Mouse (Mus musculus): Measurements from ENCODE around the gene Arfrp1. TPM values are rescaled to one million over a fixed set of nuclear protein-coding genes. Genes with fewer than 3 reads are reported as not detected.

Gene Arfrp1
- 10 to 100 TPM; 37.9 to 48.2 TPM for total RNA-seq (2021)
- long read RNA-seq, experiment 1, transcript Arfrp1-203 (8 exons, 2,447 nt) = major isoform, 37 of 63 reads
- long read RNA-seq, experiment 1, partial matches to known transcripts = 3 of 63 reads
- long read RNA-seq, experiment 1, other reads (novel, unspliced or antisense) = 19 of 63 reads
- long read RNA-seq, experiment 2, transcript Arfrp1-203 (8 exons, 2,447 nt) = major isoform, 12 of 31 reads
- long read RNA-seq, experiment 2, partial matches to known transcripts = 3 of 31 reads
- long read RNA-seq, experiment 2, other reads (novel, unspliced or antisense) = 15 of 31 reads

DNA sequence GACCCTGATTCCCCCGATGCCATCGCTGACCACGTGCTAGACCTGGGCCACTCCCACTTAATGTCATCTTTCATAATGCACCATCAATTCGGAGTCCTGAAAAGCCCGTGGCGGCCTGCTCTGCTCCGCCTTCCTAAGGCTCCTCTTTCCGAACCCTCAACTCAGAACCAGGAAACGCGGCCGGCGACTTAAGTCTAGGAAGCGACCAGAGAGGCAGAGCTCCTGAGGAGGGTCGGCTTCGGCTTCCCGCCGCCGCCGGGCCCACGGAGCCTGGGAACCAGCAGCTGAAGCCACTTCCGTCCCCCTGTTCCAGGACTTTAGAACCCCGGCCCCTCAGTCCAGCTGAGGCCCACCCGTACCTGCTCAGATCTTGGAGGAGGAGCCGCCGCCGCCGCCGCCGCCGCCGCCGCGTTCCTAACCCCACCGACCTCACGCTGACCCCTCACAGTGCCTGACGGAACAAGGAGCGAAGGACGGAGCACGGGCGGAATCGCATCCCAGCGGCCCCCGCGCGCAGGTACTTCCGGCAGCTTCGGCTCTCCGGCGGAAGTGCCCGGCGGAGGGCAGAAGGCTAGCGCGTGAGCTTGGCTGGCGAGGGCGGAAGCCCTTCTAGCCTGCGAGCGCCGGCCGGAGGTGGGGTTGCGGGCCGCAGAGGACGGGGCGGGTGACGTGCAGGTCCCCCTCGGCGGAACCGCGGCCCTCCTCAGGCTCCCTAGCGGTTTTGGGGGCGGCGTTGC is at the start of gene Arfrp1, which contains the start of gene Zgpat:
Gene Arfrp1 (minus strand): TSS at position 545 of the 737 bp plus-strand sequence.
Gene Zgpat (plus strand): TSS at position 69 of the 737 bp plus-strand sequence.
- DNase-seq = peak; percentile 93

DNA sequence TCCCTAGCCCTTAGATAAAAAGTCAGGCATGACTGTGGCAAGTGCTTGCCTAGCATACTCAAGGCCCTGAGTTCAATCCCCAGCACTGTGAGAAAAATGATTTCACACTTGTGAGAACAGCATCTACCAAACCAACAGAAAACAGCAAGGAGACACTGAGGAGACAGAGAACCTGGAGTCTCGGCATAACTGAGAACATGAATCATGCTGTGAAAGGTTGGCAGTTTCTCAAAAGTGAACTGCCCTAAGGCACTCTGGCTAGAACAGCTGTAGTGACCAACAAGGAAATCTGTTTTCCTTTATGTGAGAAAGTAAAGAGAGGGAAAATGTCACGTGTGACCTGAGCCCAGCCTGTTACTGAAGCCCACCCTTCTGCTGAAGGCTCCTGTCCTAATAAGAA is 47.9 kb upstream of the Arfrp1 start:
- no peak for DNase-seq

DNA sequence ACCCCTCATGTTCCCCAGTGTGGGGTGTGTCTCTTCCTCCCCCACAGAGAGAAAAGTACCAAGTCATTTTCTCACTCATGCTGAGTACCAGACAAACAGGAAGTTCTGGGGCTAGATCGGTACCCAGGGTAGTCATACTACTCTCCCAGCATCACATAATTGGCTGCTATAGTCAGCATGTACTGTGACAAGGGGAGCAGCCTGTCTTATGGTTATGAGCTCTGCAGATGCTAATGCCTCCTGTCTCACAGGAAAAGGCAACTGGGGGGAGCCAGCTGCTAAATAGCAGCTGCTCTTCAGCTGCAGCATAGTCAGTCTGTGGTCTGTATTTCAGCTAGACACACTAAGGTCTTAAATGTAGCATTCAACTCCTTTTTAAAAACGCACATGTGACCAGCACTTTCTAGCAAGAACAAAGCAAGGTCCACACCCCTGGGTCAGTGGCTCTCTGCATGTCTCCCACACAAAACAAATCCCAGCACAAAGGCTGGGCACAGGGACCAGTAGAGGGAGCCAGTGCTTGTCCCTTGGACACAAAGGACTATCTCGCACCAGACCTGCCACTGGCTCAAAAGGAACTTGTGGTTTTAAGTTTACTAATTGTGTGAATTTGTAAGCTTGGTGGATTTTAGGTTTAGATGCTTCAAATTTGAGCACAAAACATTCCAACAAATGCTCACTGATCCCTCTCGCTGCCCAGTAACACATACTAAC is 45.7 kb upstream of the Arfrp1 start:
- peak; percentile 84 for DNase-seq

DNA sequence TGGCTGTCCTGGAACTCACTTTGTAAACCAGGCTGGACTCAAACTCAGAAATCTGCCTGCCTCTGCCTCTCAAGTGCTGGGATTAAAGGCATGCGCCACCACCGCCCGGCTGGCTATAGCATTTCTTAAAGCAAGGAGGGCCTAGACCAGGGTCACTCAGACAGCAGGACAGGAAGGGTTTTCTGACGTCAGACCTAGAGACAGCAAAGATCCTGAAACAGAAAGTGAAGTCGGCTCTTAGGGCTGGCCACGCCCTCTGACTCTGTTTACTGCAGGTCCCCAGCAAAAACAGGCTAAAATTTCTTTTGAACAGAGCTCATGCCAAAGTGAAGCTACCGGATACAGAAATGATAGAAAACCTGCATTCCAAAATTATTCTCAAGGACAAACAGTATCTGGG is 44.4 kb upstream of the Arfrp1 start:
- DNase-seq = no peak

DNA sequence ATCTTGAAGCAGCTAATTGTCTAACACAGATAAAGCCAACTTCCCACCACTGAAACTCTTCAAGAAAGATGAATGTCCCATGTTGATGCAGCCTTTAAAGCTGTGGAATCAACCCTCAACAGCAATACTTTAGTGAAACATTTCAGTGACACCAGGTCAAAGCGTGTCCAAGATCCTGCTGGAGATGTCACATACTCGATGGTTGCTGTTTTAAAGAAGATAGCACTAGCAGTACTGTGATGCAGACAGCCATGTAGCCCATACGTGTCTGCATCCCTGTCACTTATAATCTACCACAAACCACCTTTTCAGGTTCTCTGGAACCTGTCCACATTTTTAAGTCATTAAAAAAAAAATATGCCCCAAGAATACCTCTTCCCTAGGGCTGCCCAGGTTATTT is 38.5 kb upstream of the Arfrp1 start:
- DNase-seq = no peak

DNA sequence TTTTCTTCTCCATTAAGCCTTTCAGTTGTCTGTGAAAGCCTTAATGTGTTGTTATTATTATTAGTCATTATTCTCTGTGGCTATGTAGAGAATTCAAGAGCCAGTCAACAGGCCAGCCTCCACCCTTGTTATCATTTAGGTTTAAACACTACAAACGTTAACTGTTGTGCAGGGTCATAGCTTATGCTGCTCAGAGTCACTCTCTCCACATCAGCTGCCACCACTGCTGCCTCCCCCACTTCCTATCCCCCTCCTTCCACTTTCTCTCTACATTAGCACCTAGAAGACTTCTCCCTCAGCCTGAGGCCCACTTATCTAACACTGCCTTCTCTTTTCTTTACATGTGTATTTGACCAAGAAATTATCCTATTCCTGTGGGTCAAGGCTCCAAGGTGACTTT is 36.3 kb upstream of the Arfrp1 start:
- no peak for DNase-seq

DNA sequence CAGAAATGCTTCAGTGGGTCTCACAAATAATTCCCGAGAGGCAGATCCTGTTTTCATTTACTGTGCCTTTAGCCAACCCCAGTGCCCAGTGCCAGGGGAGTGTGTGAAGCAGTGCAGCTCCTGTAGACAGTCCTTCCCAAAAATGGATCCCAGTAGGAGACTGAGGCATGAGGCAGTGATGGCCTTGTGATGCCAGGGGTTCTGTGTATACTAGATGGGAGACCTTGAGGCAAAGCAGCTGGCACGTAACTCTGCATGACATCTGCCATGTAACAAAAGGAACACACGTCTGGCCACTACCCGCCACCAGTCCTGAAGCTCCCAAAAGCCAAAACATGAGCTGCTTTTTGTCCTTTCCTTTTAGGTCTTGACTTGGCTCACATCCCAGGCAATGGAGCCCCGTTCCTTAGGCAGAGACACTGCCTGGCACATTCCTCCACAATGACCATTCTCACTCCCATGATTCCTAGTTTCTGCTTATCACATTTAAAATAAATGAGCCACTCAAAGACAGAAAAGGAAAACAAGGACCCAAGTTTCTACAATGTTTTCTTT is 32.1 kb upstream of the Arfrp1 start:
- DNase-seq = peak; percentile 47

DNA sequence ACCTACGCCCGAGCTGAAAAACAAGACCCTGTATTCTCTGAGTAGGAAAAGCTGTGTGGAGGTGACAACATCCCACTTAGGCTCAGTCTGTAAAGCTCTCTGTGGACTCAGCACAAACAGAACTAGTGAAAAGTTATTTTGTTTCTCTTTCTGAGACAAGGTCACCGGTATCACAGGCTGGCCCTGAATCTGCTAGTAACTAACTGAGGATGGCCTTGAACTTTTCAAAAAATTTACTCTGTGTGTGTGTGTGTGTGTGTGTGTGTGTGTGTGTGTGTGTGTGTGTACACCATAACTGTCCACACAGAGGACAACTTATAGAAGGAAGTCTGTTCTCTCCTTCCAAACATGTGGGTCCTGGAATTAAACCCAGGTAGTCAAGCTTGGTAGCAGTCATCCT is 28.9 kb upstream of the Arfrp1 start:
- DNase-seq = peak; percentile 56

DNA sequence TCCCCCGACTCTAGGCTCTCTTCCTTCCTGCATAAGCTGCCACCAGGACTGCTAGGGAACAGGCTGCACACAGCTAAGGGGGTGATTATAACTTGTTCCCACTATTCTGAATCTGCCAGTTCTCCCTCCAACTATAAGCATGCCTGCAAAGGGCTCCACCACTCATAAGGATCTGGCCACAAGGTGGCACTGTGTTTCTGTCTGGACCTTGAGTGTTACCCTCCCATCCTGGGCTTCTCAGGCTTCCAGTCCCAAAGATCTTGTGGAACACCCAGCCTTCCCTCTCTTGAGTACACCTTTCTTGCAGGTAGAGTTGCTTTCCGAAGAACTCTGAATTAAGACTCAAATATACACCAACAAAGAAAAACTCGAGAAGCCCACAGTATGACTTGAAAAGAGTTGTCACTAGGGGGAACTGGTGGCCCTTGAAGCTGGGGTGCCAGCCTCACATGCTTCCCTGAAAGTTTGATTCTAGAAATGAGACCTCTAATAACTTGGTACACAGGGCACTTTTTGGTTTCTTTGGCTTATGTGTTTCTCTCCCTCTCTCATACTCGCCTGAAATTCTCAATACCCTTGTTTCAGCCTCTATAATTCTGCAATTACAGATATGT is 27.5 kb upstream of the Arfrp1 start:
- DNase-seq = peak; percentile 94

DNA sequence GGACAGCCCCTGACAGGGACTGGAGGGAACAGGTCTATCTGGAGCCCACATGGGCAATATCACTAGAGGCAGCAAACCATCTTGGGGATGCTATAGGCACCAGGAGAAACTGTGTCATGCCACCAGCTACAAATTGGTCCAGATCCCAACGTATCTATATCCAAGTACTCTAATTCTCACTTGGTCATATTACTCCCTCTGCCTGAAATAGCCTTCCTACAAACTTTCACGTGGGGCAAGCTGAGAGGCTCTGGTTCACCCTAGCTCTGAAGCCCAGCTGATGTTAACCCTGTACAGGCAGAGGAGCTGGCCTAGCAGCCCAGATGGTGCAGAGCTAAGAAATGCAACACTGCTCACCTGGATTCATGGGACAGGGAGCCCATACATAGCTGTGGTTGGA is 26.3 kb upstream of the Arfrp1 start:
- no peak for DNase-seq

DNA sequence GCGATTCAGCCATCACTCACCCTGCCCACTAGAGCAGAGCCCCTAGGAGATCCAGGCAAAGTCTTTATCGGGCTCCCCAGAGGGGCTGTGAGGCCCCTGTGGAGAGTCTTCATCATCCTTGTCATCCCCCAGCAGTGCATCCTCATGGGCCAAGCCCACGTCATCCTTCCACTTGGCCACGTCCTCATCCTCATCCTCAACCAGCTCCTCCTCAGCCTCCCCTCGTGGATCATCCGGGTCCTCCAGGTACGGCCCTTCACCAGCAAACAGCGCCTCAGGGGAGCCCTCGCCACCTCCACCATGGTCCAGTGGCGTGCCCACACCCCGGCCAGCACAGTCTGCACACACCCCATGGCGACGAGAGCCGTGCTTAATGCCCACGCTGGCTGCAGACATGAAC is 25.8 kb upstream of the Arfrp1 start:
- DNase-seq = no peak

DNA sequence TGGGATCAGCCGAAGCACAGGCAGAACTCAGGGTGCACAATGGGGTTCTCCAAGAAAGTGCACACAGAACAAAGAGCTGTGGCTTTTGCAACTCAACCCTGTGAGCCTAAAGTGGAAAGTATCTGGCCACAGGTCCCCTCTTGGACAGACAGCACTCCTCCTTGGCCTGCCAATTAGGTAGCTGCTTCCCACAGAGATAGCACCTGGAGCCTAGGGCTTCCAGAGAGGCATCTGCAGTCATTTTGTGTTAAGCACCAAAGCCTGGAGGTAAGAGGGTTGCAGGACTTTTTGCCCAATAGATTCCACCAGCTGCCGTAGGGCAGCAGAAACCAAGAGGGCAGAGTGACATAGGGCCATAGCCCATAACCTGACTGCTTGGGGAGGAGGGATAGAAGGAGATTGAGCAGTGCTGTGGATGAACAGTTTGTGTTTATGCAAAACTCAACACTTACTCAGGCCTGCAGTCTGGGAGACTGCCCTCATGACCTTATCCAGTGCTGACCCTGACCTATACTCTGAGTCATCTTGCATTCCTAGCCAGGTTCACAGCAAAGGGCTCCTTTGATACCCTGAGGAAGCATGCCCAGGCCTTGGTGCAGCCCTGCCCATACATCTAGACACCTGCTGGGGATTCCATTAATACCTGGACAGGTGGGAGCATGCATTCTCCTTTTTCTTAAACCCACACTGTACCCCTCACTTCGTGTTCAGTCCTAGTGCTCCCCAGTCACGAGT is 25.1 kb upstream of the Arfrp1 start:
- DNase-seq = peak; percentile 48

DNA sequence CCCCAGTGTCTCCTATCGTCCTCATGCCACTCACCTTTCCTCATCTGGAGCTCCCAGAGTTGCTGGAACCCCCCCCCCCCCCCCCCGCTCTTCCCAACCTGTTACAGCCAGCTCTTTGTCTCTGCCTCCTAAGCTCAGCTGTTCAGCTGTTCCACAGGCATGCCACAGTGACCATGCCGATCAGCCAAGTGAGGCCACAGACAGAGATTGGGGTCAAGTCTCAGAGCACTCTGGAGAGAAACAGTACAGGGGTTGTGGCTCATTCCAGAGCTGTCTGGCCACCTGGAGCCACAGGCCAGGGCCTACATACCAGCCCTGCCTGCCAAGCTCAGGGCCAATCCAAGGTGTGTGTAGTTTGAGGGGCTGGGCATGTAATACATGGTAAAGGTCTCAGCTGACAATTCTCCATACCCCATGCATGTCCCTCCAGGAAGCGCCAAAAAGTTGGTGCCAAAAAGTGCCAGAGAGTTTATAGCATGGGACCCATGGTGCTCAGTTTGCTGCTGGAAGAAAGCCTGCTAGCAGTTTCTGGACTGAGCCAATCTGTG is 21.5 kb upstream of the Arfrp1 start:
- no peak for DNase-seq

DNA sequence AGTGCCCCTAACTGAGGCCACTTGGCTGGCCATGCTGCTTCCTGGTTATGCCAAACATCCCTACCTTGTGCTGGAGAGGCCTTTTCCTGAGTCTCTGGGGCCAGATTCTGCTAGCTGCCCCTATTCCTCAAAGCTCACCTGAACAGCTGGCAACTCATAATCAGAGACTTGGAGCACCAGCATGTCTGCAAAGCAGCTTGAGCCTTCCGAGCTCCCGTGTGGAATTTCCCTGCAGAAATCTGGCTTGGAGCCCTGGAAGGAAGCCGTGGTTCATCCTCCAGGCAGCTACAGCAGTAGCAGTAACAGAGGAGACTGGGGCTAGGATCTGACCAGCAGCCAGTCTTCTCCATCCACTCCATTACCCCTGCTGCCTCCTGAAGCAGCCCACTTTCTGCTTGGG is 20.7 kb upstream of the Arfrp1 start:
- DNase-seq = peak; percentile 71

DNA sequence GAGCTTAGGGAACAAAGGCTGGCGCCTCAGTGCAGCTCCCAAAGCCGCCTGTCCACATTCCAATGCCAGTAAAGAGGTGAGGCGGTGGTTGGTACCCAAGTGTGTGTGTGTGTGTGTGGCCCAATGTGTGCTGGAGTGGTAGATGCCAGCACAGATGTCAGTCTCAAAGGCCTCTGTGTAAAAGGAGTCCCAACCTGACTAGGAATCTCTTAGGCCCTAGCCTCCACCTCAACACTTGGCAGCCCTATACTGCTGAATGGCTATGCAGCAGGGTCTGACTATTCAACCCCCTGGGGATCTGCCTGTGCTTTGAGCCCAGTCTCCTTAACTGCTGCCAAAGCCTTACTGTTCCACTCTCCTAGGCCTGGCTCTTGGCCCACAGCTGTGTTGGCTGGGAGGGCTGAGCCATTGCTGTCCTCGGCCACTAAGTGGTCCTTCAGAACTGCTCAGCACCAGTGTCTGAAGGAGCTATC is 19.8 kb upstream of the Arfrp1 start:
- DNase-seq = peak; percentile 80

DNA sequence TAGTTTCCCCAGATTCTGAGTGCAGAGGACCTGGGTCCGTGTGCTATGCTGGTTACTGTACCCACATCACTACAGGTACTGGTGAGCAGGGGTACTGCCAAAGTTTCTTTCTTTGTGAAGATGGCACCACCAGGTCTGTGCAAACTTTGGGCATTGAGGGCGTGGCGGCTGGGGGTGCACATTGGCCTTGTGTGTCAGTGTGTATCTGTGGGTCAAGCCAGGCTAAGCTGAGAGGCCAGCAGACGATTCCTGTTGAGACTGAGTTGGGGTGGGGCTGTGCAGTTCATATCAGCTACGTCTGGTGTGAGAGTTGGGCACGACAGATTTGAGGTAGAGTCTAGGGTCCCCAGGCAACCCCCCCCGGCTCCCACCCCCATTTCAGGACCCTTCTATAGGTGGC is 19.3 kb upstream of the Arfrp1 start:
- no peak for DNase-seq

DNA sequence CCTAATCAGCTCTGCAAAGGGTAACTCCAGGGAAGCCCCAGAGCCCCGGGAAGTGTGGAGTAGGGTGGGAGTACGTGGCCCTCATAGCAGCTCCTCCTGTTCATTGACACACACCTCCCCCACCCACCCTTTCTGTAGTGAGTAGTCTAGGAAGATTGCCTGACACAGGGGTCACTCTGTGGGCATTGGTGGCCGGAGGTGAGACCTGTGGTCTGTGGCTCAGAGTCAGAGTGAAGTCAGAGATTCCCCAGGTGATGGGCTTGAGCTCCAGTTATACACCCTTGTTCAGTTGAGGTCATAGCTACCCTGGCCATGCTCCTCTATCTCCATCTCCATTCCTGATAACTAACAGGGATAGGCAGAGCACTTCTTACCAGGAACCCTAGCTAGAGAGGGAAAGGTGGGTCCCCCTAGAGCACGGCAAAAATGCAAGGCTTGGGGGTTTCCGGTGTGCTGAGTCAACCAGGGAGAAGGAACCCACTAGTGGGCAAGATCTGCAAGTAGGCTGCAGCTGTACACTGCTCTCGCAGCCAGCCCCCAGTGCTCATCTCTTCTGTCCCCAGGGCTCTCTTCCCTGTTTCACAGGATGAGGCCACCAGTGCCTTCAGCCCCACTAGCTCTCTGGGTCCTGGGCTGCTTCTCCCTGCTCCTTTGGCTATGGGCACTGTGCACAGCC is 16.6 kb upstream of the Arfrp1 start:
- DNase-seq = no peak

DNA sequence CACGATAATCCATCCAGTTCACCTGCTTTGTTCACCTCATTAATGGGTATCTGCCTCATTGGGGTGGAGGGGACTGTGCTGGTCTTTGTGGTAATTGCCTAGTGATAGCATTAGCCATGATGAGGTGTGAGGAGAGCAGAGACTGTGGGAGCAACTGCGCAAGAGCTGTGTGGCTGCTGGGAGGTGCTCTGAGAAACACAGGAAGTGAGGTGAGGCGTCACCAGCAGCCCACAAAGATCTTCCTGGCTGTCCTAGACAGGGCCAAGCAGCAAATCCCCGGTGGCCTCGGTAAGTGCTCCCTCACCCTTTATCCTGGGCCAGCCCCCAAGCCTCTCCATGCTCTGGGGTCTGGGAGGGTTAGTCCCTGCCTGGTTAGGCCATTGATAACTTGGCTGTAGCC is 15.9 kb upstream of the Arfrp1 start:
- DNase-seq = no peak

DNA sequence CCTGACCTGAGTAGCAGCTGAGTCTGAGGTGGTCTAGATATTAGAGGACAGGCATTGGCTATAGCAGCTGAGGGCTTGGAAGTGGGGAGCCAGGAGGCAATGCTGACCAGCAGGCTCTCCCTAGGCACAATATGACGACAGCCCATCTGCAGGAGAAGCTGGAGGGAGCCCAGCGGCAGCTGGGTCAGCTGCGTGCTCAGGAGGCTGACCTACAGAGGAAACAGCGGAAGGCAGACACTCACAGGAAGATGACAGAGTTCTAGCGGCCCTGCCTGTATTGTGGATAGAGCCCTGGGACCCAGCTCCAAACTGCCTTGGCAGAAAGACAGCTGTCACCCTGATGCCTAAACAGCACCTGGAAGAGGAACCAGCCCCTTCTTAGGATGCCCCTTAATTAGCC is 15.0 kb upstream of the Arfrp1 start:
- no peak for DNase-seq

DNA sequence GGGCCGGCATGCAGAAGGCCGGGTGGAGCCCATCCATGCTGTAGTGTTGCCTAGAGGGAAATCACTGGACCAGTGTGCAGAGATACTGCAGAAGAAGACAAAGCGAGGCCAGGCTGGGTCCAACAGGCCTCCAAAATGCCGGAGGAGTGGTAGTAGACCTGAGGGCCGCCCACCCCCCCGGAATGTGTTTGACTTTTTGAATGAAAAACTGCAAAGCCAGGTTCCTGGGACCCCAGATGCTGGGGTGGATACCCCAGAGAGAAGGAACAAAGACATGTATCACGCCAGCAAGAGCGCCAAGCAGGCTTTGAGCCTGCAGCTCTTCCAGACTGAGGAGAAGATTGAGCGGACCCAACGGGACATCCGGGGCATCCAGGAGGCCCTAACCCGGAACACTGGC is 14.6 kb upstream of the Arfrp1 start, which contains the start of gene Lime1:
Gene Lime1 (plus strand): TSS at position 301 of the 400 bp plus-strand sequence.
- no peak for DNase-seq

DNA sequence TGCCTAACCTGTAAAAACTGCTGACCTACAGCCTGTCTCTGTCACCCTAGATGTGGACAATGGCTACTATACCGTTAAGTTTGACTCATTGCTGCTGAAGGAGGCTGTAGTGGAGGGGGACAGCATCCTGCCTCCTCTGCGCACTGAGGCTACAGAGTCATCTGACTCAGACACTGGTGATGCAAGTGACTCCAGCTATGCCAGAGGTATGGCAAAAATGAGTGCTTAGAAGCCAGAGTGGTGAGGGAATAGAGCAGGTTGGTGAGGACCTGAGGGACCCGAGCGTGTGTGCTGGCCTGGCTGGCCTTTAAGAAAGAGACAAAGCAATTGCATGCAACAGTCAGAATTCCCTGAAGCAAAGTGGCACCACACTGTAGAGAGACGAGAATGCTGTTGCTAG is 13.5 kb upstream of the Arfrp1 start:
- DNase-seq = no peak

Data from adrenal gland, postnatal 10 days (tissue).